Mouse (Mus musculus) brown adipose tissue, adult 24 weeks (tissue): ENCODE measurements around the gene Cd24a. TPM values are rescaled to one million over a fixed set of nuclear protein-coding genes. Genes with fewer than 3 reads are reported as not detected.

Experiments
- H3K27ac ChIP-seq: fragments of 200-500 bp; replicated peaks from 2 replicates; pipeline ENCODE4 v1.5.1; 2012; ENCODE audit warnings: low read depth, mild to moderate bottlenecking, low read length
- H3K4me1 ChIP-seq: fragments of 200-500 bp; 2 replicates; pipeline ENCODE4 v1.6.1; 2012; ENCODE audit warnings: low read length, mixed read lengths; ENCODE audit not compliant: control insufficient read depth, insufficient read depth, insufficient read length
- H3K4me3 ChIP-seq: fragments of 200-500 bp; 2 replicates; pipeline ENCODE4 v1.5.1; 2012; ENCODE audit warnings: low read depth, mild to moderate bottlenecking, low read length, moderate library complexity; ENCODE audit not compliant: insufficient read depth
- polyA plus RNA-seq: library from polyadenylated mRNA; stranded (reverse); fragments of >200 nt; gene quantifications from 2 replicates; pipeline ENCODE4 v1.2.4, GENCODE M21; 2012; ENCODE audit not compliant: missing spikeins, insufficient read depth, insufficient read length

The Cd24a gene
- polyA plus RNA-seq, 1 experiment = 7.4 TPM

- no peak overlapping the region for H3K27ac ChIP-seq
- H3K4me1 ChIP-seq = no peaks in the 10 kb centered on the region
- H3K4me3 ChIP-seq = no peak overlapping the region
Observed at GRCm38 (mm10) chr10:43601511-43602396, 23.7 kb downstream of the Cd24a start.

GRCm38 (mm10) chr10:43603975-43604686, 26.0 kb downstream of the Cd24a start:
- Histone ChIP-seq H3K4me1 (no peaks in the 10 kb centered on the region), H3K4me3 (no peak overlapping the region), H3K27ac (no peak overlapping the region)

- no peak overlapping the region for H3K27ac ChIP-seq
- H3K4me1 ChIP-seq = no peaks in the 10 kb centered on the region
- no peak overlapping the region for H3K4me3 ChIP-seq
Observed at GRCm38 (mm10) chr10:43604687-43605250, 26.7 kb downstream of the Cd24a start.

- Histone ChIP-seq H3K4me3 (no peak overlapping the region), H3K27ac (no peak overlapping the region), H3K4me1 (no peaks in the 10 kb centered on the region)
Observed at GRCm38 (mm10) chr10:43605901-43606300, 27.8 kb downstream of the Cd24a start.

GRCm38 (mm10) chr10:43609507-43609906, 31.4 kb downstream of the Cd24a start:
- Histone ChIP-seq H3K27ac (no peak overlapping the region), H3K4me1 (no peaks in the 10 kb centered on the region), H3K4me3 (no peak overlapping the region)

- no peaks in the 10 kb centered on the region for H3K4me1 ChIP-seq
- H3K27ac ChIP-seq = no peak overlapping the region
- H3K4me3 ChIP-seq = no peak overlapping the region
Observed at GRCm38 (mm10) chr10:43609958-43610357, 31.9 kb downstream of the Cd24a start.

- Histone ChIP-seq H3K4me3 (no peak overlapping the region), H3K4me1 (no peaks in the 10 kb centered on the region), H3K27ac (no peak overlapping the region)
Observed at GRCm38 (mm10) chr10:43611081-43611480, 33.0 kb downstream of the Cd24a start.

GRCm38 (mm10) chr10:43619059-43619531, 41.0 kb downstream of the Cd24a start:
- Histone ChIP-seq H3K27ac (no peak overlapping the region), H3K4me3 (no peak overlapping the region), H3K4me1 (no peaks in the 10 kb centered on the region)

GRCm38 (mm10) chr10:43619939-43620338, 41.9 kb downstream of the Cd24a start:
- Histone ChIP-seq H3K27ac (no peak overlapping the region), H3K4me3 (no peak overlapping the region)

GRCm38 (mm10) chr10:43623510-43623909, 45.4 kb downstream of the Cd24a start:
- H3K4me1 ChIP-seq = no peaks in the 10 kb centered on the region
- H3K4me3 ChIP-seq = no peak overlapping the region
- H3K27ac ChIP-seq = no peak overlapping the region

More at GRCm38 (mm10) chr10:43619939-43620338, 41.9 kb downstream of the Cd24a start:
- no peaks in the 10 kb centered on the region for H3K4me1 ChIP-seq

GRCm38 (mm10) chr10:43624362-43624761, 46.3 kb downstream of the Cd24a start:
- Histone ChIP-seq H3K4me3 (no peak overlapping the region), H3K27ac (no peak overlapping the region), H3K4me1 (no peaks in the 10 kb centered on the region)

- H3K27ac ChIP-seq = no peak overlapping the region
- no peak overlapping the region for H3K4me3 ChIP-seq
- H3K4me1 ChIP-seq = no peaks in the 10 kb centered on the region
Observed at GRCm38 (mm10) chr10:43624791-43625398, 46.8 kb downstream of the Cd24a start.

- Histone ChIP-seq H3K27ac (no peak overlapping the region), H3K4me1 (no peaks in the 10 kb centered on the region)
Observed at GRCm38 (mm10) chr10:43625578-43625977, 47.5 kb downstream of the Cd24a start.

GRCm38 (mm10) chr10:43629216-43629615, 51.1 kb downstream of the Cd24a start:
- no peaks in the 10 kb centered on the region for H3K4me1 ChIP-seq
- H3K27ac ChIP-seq = no peak overlapping the region
- H3K4me3 ChIP-seq = no peak overlapping the region

More at GRCm38 (mm10) chr10:43625578-43625977, 47.5 kb downstream of the Cd24a start:
- H3K4me3 ChIP-seq = no peak overlapping the region

GRCm38 (mm10) chr10:43629857-43630256, 51.8 kb downstream of the Cd24a start:
- Histone ChIP-seq H3K4me3 (no peak overlapping the region), H3K27ac (no peak overlapping the region), H3K4me1 (no peaks in the 10 kb centered on the region)
